Mouse (Mus musculus) forebrain, postnatal 0 days (tissue): ENCODE data around the gene Hist2h2be. TPM values are rescaled to one million over a fixed set of nuclear protein-coding genes. Genes with fewer than 3 reads are reported as not detected.

Source experiments
- ATAC-seq: fragments of 200-750 bp; cut with Nextera tagmentation; 2 replicates; pipeline ENCODE4 v1.8.0; 2017; ENCODE audit warnings: mild to moderate bottlenecking, moderate library complexity
- DNase-seq: peaks from one replicate; pipeline ENCODE4 v3.0.0-alpha.2; 2015
- H3K27ac ChIP-seq: fragments of 300-500 bp; sonication (generic); 2 replicates; pipeline ENCODE4 v1.5.1; 2014; ENCODE audit warnings: low read depth, mild to moderate bottlenecking, antibody characterized with exemption, low read length, moderate library complexity, mixed read lengths
- H3K27me3 ChIP-seq: fragments of 300-500 bp; sonication (generic); 2 replicates; pipeline ENCODE4 v1.6.1; 2014; ENCODE audit warnings: mild to moderate bottlenecking, low read length, mixed read lengths; ENCODE audit not compliant: insufficient read depth
- H3K36me3 ChIP-seq: fragments of 300-500 bp; sonication (generic); 2 replicates; pipeline ENCODE4 v1.6.1; 2014; ENCODE audit warnings: mild to moderate bottlenecking, moderate library complexity; ENCODE audit not compliant: insufficient read depth
- H3K4me1 ChIP-seq: fragments of 300-500 bp; sonication (generic); 2 replicates; pipeline ENCODE4 v1.6.1; 2014; ENCODE audit warnings: antibody characterized with exemption; ENCODE audit not compliant: insufficient read depth
- H3K4me2 ChIP-seq: fragments of 300-500 bp; sonication (generic); 2 replicates; pipeline ENCODE4 v1.6.1; 2014; ENCODE audit warnings: low read depth, mild to moderate bottlenecking, moderate library complexity
- H3K4me3 ChIP-seq: fragments of 300-500 bp; sonication (generic); 2 replicates; pipeline ENCODE4 v1.5.1; 2014; ENCODE audit warnings: low read depth, low read length, mixed read lengths
- H3K9ac ChIP-seq: fragments of 300-500 bp; sonication (generic); 2 replicates; pipeline ENCODE4 v1.6.1; 2014; ENCODE audit warnings: mild to moderate bottlenecking
- H3K9me3 ChIP-seq: fragments of 300-500 bp; sonication (generic); 2 replicates; pipeline ENCODE4 v1.6.1; 2016; ENCODE audit warnings: low read length
- CTCF ChIP-seq: sonication (generic); IDR thresholded peaks from 2 replicates; pipeline ENCODE4 v1.5.1; 2016; ENCODE audit warnings: antibody characterized with exemption, control low read depth, low read depth
- WGBS: fragments of 180-500 bp; shearing (Covaris S2); extraction: QIAGEN DNeasy Blood & Tissue Kit; methylation state at CpG from one replicate; pipeline ENCODE4 v1.1.7; 2014; 5-methylcytosine and 5-hydroxymethylcytosine counted together
- polyA plus RNA-seq: library from polyadenylated mRNA; unstranded; fragments of >200 nt; fragmentation: Nextera tagmentation; extraction: Ambion mirVana; gene quantifications from 2 replicates; pipeline ENCODE4 v1.2.1, GENCODE M21; 2015
- total RNA-seq: library from RNA; depleted of rRNA; stranded (reverse); fragments of >200 nt; gene quantifications from 2 replicates; pipeline ENCODE4 v1.2.3, GENCODE M21; 2014

Hist2h2be gene
- total and polyA plus RNA-seq, 2 experiments from 2014 or later: 3.6 to 12.2 TPM

GRCm38 (mm10) chr3:96178427-96178826 lies 42.5 kb upstream of the Hist2h2be start:
- no peaks in the 10 kb centered on the region for H3K9me3 ChIP-seq
- DNase-seq (no peak), ATAC-seq (no peak)
- peaks cover 4% of the 10 kb centered on the region for H3K4me1 ChIP-seq
- H3K27ac ChIP-seq: no peak overlapping the region
- TF ChIP-seq CTCF: no peak
- H3K27me3 ChIP-seq: no peaks in the 10 kb centered on the region
- H3K36me3 ChIP-seq: peaks cover 39% of the 10 kb centered on the region
- H3K9ac ChIP-seq: no peak overlapping the region
- H3K4me2 ChIP-seq: no peak overlapping the region
- H3K4me3 ChIP-seq: no peak overlapping the region
- 93% methylated on average over 4 of the region's 4 CpGs for WGBS

- H3K36me3 ChIP-seq: peaks cover 39% of the 10 kb centered on the region
- H3K9ac ChIP-seq: no peak overlapping the region
- WGBS: 86% methylated on average over 2 of the region's 2 CpGs
- H3K4me3 ChIP-seq: no peak overlapping the region
- no peak overlapping the region for H3K27ac ChIP-seq
- H3K4me1 ChIP-seq: peaks cover 4% of the 10 kb centered on the region
- no peak for ATAC-seq
- TF ChIP-seq CTCF: no peak
- no peak for DNase-seq
- H3K27me3 ChIP-seq: no peaks in the 10 kb centered on the region
- no peaks in the 10 kb centered on the region for H3K9me3 ChIP-seq
- no peak overlapping the region for H3K4me2 ChIP-seq
These were observed 42.0 kb upstream of the Hist2h2be start for GRCm38 (mm10) chr3:96178902-96179301.

GRCm38 (mm10) chr3:96179531-96179930 lies 41.4 kb upstream of the Hist2h2be start:
- no peak for ATAC-seq
- no peak for DNase-seq
- Histone ChIP-seq H3K9ac (no peak overlapping the region), H3K4me1 (peaks cover 4% of the 10 kb centered on the region), H3K9me3 (no peaks in the 10 kb centered on the region), H3K36me3 (peaks cover 33% of the 10 kb centered on the region), H3K27ac (no peak overlapping the region), H3K27me3 (no peaks in the 10 kb centered on the region), H3K4me3 (no peak overlapping the region), H3K4me2 (no peak overlapping the region)
- TF ChIP-seq CTCF: no peak
- WGBS: 47% methylated on average over 4 of the region's 4 CpGs

DNA sequence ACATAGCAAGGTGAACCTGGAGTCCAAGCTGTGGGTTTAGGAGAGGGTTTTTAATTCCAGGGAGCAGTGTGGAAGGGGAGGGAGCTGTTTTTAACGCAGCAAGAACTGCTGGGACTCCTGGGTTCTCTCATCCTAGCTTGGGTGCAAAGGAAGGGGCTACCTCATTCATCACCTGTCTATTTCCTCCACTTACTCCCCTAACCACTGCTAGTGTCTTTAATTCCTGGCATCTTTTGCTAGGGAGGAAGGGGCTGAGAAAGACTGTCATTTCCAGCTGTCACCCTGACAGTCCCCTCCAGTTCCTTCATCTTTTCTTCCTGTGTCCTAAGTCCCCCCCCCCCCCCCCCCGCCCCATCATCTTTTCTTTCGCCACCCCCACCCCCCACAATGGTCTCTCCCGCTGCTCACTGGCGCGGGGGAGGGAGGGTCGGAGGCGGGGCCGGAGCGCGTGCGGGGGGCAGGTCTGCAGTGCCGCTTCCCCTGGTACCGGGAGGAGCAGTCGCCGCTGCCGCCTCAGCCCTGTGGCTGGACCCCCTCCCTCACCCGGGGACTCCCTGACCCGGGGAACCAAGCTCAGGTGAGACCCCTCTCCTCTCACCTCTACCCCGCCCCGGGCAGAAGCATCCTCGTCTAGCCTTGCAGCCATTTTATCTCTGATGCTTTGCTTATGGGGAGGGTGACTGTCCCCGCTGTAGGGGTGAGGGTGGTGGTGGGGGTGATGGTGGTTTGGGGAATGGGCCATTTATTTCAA lies 40.0 kb upstream of the Hist2h2be start, which contains the start of gene Sv2a:
Gene Sv2a, plus strand, starts transcription at position 425 of the 751 bp plus-strand sequence.
- WGBS: 0% methylated on average over 18 of the region's 23 CpGs
- H3K9ac ChIP-seq: peak within 1 kb of the TSS; percentile 78
- peak within 1 kb of the TSS; percentile 52 for H3K4me3 ChIP-seq
- ATAC-seq: peak; percentile 80
- peak within 1 kb of the TSS; percentile 72 for H3K27ac ChIP-seq
- H3K36me3 ChIP-seq: peaks cover 28% of the 10 kb centered on the region
- H3K27me3 ChIP-seq: no peaks in the 10 kb centered on the region
- peak within 1 kb of the TSS; percentile 72 for H3K4me2 ChIP-seq
- DNase-seq: peak; percentile 82
- no peaks in the 10 kb centered on the region for H3K9me3 ChIP-seq
- peaks cover 4% of the 10 kb centered on the region for H3K4me1 ChIP-seq
- no peak for TF ChIP-seq CTCF

- Histone ChIP-seq H3K9me3 (no peaks in the 10 kb centered on the region), H3K4me2 (peak overlapping the region; percentile 72), H3K4me3 (peak overlapping the region; percentile 52), H3K4me1 (peaks cover 4% of the 10 kb centered on the region), H3K9ac (peak overlapping the region; percentile 78), H3K27ac (peak overlapping the region; percentile 72), H3K27me3 (no peaks in the 10 kb centered on the region), H3K36me3 (peaks cover 24% of the 10 kb centered on the region)
- DNase-seq (peak; percentile 62), ATAC-seq (peak; percentile 67)
- WGBS: 23% methylated on average over 12 of the region's 12 CpGs
- TF ChIP-seq CTCF: no peak
These were observed 39.2 kb upstream of the Hist2h2be start for GRCm38 (mm10) chr3:96181510-96182381.

DNA sequence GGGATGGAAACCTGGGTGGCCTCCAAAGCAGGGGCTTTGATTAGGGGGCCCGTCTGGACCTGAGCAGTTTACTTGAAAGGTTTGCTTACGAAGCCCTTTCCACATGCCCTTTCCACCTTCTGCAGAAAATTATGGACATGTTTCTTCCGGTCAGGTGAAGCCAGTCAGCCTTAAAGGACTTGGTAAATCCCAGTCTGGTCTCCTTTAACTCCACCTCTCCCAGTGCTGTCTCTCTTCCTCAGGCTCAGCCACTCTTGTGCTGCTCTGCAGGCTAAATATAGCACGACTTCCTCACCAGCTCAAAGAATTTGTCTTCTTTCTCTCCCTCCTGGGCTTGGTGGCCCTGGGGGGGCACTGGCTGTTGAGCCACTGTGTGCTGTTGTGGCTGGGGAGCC lies 38.5 kb upstream of the Hist2h2be start:
- Histone ChIP-seq H3K36me3 (peaks cover 22% of the 10 kb centered on the region), H3K4me1 (peaks cover 4% of the 10 kb centered on the region), H3K4me2 (peak overlapping the region; percentile 72), H3K9ac (peak overlapping the region; percentile 78), H3K27me3 (no peaks in the 10 kb centered on the region), H3K9me3 (no peaks in the 10 kb centered on the region), H3K4me3 (peak overlapping the region; percentile 52), H3K27ac (peak overlapping the region; percentile 72)
- DNase-seq (no peak), ATAC-seq (peak; percentile 40)
- 43% methylated on average over 4 of the region's 4 CpGs for WGBS
- no peak for TF ChIP-seq CTCF

- WGBS: 76% methylated on average over 12 of the region's 12 CpGs
- no peak for TF ChIP-seq CTCF
- no peak overlapping the region for H3K4me3 ChIP-seq
- H3K9me3 ChIP-seq: no peaks in the 10 kb centered on the region
- H3K36me3 ChIP-seq: peaks cover 60% of the 10 kb centered on the region
- DNase-seq (no peak), ATAC-seq (no peak)
- no peak overlapping the region for H3K9ac ChIP-seq
- H3K4me1 ChIP-seq: peaks cover 4% of the 10 kb centered on the region
- no peak overlapping the region for H3K4me2 ChIP-seq
- no peak overlapping the region for H3K27ac ChIP-seq
- H3K27me3 ChIP-seq: no peaks in the 10 kb centered on the region
These were observed 27.9 kb upstream of the Hist2h2be start for GRCm38 (mm10) chr3:96192977-96193376.
